Mouse (Mus musculus) cerebellum, adult 2 months (tissue): ENCODE data around the gene Adgre1.

ENCODE experiments used
- CTCF ChIP-seq: fragments of 200-500 bp; IDR thresholded peaks from 2 replicates; pipeline ENCODE4 v1.5.1; 2011; ENCODE audit warnings: low read depth, mild to moderate bottlenecking, control low read depth, low read length, moderate library complexity, borderline replicate concordance; ENCODE audit not compliant: insufficient read depth
- POLR2A ChIP-seq: fragments of 200-500 bp; IDR thresholded peaks from 2 replicates; pipeline ENCODE4 v1.6.1; 2011; ENCODE audit warnings: low read length, control low read depth, borderline replicate concordance; ENCODE audit not compliant: insufficient read depth

GRCm38 (mm10) chr17:57328944-57329343 lies 29.5 kb upstream of the Adgre1 start:
- TF ChIP-seq CTCF (no peak), POLR2A (no peak)
